Mouse (Mus musculus): ENCODE results near the gene Micu2. TPM values are rescaled to one million over a fixed set of nuclear protein-coding genes. Genes with fewer than 3 reads are reported as not detected.

The Micu2 gene
- polyA plus RNA-seq, 1 experiment from 2014 or later, result 70.9 TPM

DNA sequence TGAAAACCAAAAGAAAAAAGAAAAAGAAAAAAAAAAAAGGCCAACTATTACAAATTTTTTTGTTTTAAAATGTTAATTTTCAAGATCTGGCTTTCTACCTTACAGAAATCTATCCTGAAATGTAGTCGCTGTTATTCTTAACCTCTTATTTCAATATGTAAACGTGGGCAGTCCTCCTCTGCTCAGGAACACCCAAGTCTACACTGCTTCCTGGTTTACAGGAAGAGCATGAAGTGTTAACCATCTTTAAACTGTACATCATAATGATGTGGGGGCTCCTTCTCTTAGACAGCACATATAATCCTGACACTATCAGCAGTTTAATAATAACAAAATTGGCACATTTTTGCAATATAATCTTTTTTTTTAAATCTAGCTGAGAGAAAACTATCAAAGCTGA is 113.0 kb downstream of the Micu2 start:
- Histone ChIP-seq H3K9me3 (no peaks in the 10 kb centered on the region), H3K4me2 (replicated peaks) (no peak overlapping the region), H3K27me3 (replicated peaks) (no peaks in the 10 kb centered on the region), H3K4me1 (peaks cover 4% of the 10 kb centered on the region; the same call in 1 of the 2 replicates), H3K9ac (no peak overlapping the region), H3K27ac (no peak overlapping the region), H3K4me3 (no peak overlapping the region), H3K36me3 (no peaks in the 10 kb centered on the region)
- WGBS, result 85% methylated on average over 2 of the region's 2 CpGs
- ATAC-seq (ENCODE audit: low FRiP score, low read depth), result no peak

GRCm38 (mm10) chr14:57883341-57883740 is 115.7 kb downstream of the Micu2 start:
- Histone ChIP-seq H3K27ac (no peak overlapping the region), H3K4me1 (peaks cover 4% of the 10 kb centered on the region; the same call in 1 of the 2 replicates), H3K27me3 (replicated peaks) (no peaks in the 10 kb centered on the region), H3K9me3 (no peaks in the 10 kb centered on the region), H3K4me2 (replicated peaks) (no peak overlapping the region), H3K36me3 (no peaks in the 10 kb centered on the region), H3K9ac (no peak overlapping the region), H3K4me3 (no peak overlapping the region)
- WGBS, result 98% methylated on average over 3 of the region's 3 CpGs
- no peak for ATAC-seq (ENCODE audit: low FRiP score, low read depth)

DNA sequence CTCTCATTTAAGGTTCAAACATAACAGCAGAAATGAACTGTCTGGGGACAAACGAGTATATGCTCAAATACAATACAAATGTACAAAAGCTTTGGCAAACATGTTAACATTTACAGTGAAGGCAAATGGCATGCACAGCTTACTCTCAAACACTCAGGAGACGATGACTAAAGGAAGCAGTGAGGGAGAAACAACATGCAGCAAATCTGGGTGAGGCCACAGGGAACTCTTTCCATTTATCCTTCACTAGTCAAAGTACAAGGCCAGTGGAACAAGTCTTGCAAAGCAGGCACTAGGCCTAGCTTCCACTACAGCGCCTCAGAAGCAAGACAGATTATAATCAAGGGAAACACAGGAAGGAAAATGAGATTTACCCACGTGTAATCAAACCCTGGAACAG is 116.3 kb downstream of the Micu2 start:
- Histone ChIP-seq H3K27me3 (replicated peaks) (no peaks in the 10 kb centered on the region), H3K27ac (no peak overlapping the region), H3K9ac (no peak overlapping the region), H3K4me1 (no peaks in the 10 kb centered on the region), H3K9me3 (no peaks in the 10 kb centered on the region), H3K36me3 (no peaks in the 10 kb centered on the region), H3K4me2 (replicated peaks) (no peak overlapping the region), H3K4me3 (no peak overlapping the region)
- ATAC-seq (ENCODE audit: low FRiP score, low read depth), result no peak
- 81% methylated on average over 4 of the region's 4 CpGs for WGBS

DNA sequence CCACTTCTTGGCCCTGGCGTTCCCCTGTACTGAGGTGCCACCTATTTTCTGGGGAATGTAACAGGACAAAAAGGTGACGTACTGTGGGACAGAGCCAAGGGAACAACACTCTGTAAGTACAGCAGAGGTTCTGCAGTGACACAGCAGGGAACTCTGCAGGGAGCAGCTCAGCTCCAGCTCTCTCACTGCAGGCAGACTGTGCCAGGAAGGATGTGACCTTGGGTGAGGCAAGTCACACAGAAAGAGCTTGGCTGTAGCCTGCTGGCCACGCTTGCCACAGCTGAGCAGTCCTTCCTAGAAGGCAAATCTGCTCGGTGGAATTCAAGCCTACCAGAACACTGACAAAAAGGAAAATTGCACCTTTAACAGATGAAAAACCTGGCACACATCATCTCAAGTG is 117.3 kb downstream of the Micu2 start:
- Histone ChIP-seq H3K4me2 (replicated peaks) (no peak overlapping the region), H3K9me3 (no peaks in the 10 kb centered on the region), H3K9ac (no peak overlapping the region), H3K27ac (no peak overlapping the region), H3K4me3 (no peak overlapping the region), H3K4me1 (no peaks in the 10 kb centered on the region), H3K27me3 (replicated peaks) (no peaks in the 10 kb centered on the region), H3K36me3 (no peaks in the 10 kb centered on the region)
- WGBS, result 51% methylated on average over 4 of the region's 4 CpGs
- no peak for ATAC-seq (ENCODE audit: low FRiP score, low read depth)

DNA sequence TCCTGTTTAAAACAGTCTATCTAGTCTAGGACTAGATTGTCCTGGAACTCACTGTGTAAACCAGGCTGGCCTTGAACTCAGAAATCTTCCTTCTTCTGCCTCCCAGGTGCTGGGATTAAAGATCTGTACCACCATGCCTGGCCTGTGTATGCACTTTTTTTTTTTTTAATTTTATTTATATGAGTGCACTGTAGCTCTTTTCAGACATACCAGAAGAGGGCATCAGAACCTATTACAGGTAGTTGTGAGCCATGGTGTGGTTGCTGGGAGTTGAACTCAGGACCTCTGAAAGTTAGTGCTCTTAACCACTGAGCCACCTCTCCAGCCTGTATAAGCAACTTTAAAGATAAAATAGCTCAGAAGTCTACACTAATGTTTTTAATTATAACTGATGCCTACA is 118.0 kb downstream of the Micu2 start:
- H3K4me1 ChIP-seq, result no peaks in the 10 kb centered on the region
- H3K36me3 ChIP-seq, result no peaks in the 10 kb centered on the region
- no peak for ATAC-seq (ENCODE audit: low FRiP score, low read depth)
- H3K27me3 ChIP-seq (replicated peaks), result no peaks in the 10 kb centered on the region
- no peaks in the 10 kb centered on the region for H3K9me3 ChIP-seq
- no peak overlapping the region for H3K4me3 ChIP-seq
- H3K9ac ChIP-seq, result no peak overlapping the region
- no peak overlapping the region for H3K27ac ChIP-seq
- no peak overlapping the region for H3K4me2 ChIP-seq (replicated peaks)

GRCm38 (mm10) chr14:57877921-57878320 is 121.1 kb downstream of the Micu2 start:
- Histone ChIP-seq H3K9ac (no peak overlapping the region), H3K9me3 (no peaks in the 10 kb centered on the region), H3K27ac (no peak overlapping the region), H3K36me3 (peaks cover 7% of the 10 kb centered on the region), H3K4me1 (no peaks in the 10 kb centered on the region), H3K27me3 (replicated peaks) (no peaks in the 10 kb centered on the region), H3K4me2 (replicated peaks) (no peak overlapping the region), H3K4me3 (no peak overlapping the region)
- no peak for ATAC-seq (ENCODE audit: low FRiP score, low read depth)
- 95% methylated on average over 9 of the region's 9 CpGs for WGBS

DNA sequence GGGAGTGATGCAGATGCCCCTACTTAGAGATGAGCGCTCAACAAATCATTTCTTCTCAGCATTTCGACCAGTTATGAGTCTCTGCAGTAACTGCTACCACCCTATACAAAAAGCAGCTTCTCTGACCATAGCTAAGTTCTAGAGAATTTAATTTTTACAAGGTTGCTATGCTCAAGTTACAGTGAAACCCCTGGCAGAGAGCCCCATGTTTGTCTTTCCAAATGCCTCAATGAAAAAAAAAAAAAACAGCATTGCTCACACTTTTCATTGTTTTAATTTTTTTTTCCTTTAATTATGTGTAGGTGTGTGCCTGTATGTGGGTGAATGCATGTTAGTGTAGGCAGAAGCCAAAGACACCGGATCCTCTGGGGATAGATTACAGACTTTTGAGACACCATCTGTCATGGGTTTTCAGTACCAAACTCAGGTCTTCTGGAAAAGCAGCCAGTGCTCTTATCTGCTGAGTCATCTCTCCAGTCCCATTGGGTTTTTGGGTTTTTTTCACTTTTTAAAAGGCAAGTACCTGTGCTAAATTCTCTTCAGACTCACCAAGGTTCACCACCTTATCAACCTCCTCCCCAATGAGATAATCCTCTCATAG is 132.3 kb downstream of the Micu2 start:
- Histone ChIP-seq H3K27me3 (replicated peaks) (no peaks in the 10 kb centered on the region), H3K4me3 (no peak overlapping the region), H3K4me2 (replicated peaks) (no peak overlapping the region), H3K9me3 (no peaks in the 10 kb centered on the region), H3K36me3 (peaks cover 37% of the 10 kb centered on the region), H3K9ac (no peak overlapping the region), H3K4me1 (no peaks in the 10 kb centered on the region), H3K27ac (no peak overlapping the region)
- 96% methylated on average over 3 of the region's 3 CpGs for WGBS
- ATAC-seq (ENCODE audit: low FRiP score, low read depth), result no peak

Other genes with a start within 250 kb of the Micu2 start
- gene Lats2, start 240.9 kb downstream of the Micu2 start, polyA plus RNA-seq (2016; fragmentation: Nextera tagmentation; extraction: Ambion mirVana), result 18.6 and 20.6 TPM in 2 replicates
- gene Sap18, start 201.1 kb downstream of the Micu2 start, polyA plus RNA-seq (2016; fragmentation: Nextera tagmentation; extraction: Ambion mirVana), result 24.7 and 26.2 TPM in 2 replicates
- gene Ska3, start 173.1 kb downstream of the Micu2 start, polyA plus RNA-seq (2016; fragmentation: Nextera tagmentation; extraction: Ambion mirVana), result 29.8 and 30.3 TPM in 2 replicates
- 129 and 141 TPM in 2 replicates for gene Mrpl57, start 173.0 kb downstream of the Micu2 start, polyA plus RNA-seq (2016; fragmentation: Nextera tagmentation; extraction: Ambion mirVana)
- gene Zdhhc20, start 109.0 kb downstream of the Micu2 start, polyA plus RNA-seq (2016; fragmentation: Nextera tagmentation; extraction: Ambion mirVana), result 60.5 and 64.5 TPM in 2 replicates
- gene Fgf9, start 71.3 kb upstream of the Micu2 start, polyA plus RNA-seq (2016; fragmentation: Nextera tagmentation; extraction: Ambion mirVana), result 10.9 and 11.3 TPM in 2 replicates

Data from neural tube, embryonic 12.5 days (tissue).